Mouse (Mus musculus): ENCODE results near the gene Zfp865. TPM values are rescaled to one million over a fixed set of nuclear protein-coding genes. Genes with fewer than 3 reads are reported as not detected.

The Zfp865 gene
- 5.7 and 8.6 TPM in 2 replicates for polyA plus RNA-seq (2014; fragmentation: Nextera tagmentation; extraction: Ambion mirVana)

DNA sequence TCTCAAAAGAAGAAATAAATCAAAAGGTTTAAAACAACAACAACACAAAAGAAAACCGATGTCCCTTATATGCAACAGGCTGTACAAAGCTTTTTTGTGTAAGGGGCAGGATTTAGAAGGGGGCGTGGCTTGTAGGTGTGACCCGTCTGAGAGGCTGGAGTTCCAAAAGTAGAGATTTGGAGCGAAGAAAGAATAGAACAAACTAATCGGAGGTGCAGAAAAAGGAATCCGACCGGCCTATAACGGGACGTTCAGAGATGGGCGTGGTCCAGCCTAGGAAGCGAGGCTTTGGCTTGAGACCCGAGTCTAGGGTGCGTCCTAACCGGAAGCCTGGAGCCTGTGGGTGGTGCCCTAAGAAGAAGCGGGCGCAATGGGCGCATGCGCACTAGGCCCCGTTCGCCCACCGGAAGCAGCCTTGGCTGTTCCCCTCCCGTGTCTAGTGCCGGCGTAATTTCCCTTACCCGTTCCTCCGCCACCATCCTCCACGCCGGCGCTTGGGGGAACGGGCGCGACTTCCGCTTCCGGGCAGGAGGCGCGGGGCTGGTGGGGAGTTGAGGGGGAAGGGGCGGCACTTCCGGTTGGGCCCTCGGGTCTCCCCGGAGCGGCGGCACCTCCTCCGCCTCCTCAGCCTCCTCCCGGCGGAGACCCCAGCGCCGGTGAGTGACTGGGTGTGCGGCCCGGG, at the start of gene Zfp865, which contains the start of gene Ccdc106:
Zfp865 (plus strand) TSS at position 377 of the 682 bp plus-strand sequence.
Ccdc106 (plus strand) TSS at position 554 of the 682 bp plus-strand sequence.
- under 1% methylated on average over 34 of the region's 49 CpGs for WGBS
- Histone ChIP-seq H3K36me3 (ENCODE audit: control insufficient read depth, insufficient read depth, low read length) (peaks cover 4% of the 10 kb centered on the region; the same call in 1 of the 2 replicates), H3K4me2 (replicated peaks; ENCODE audit: low read depth, low read length) (peak within 1 kb of the TSS; percentile 81), H3K27me3 (ENCODE audit: control insufficient read depth, insufficient read depth, low read length) (no peaks in the 10 kb centered on the region), H3K27ac (ENCODE audit: low read depth, low read length) (peak within 1 kb of the TSS; percentile 90), H3K4me1 (replicated peaks; ENCODE audit: control insufficient read depth, insufficient read depth, low read length) (0 out of 2 replicates have a peak, but pooled peaks cover 2% of the 10 kb centered on the region), H3K9ac (ENCODE audit: low read depth, low read length) (peak within 1 kb of the TSS; percentile 96), H3K4me3 (ENCODE audit: low read depth, low read length) (peak within 1 kb of the TSS; percentile 87), H3K9me3 (ENCODE audit: control insufficient read depth, low read length) (no peaks in the 10 kb centered on the region)
- DNase-seq (ENCODE audit: low spot score) (peak; percentile 99), ATAC-seq (ENCODE audit: low FRiP score) (peak; percentile 87)

DNA sequence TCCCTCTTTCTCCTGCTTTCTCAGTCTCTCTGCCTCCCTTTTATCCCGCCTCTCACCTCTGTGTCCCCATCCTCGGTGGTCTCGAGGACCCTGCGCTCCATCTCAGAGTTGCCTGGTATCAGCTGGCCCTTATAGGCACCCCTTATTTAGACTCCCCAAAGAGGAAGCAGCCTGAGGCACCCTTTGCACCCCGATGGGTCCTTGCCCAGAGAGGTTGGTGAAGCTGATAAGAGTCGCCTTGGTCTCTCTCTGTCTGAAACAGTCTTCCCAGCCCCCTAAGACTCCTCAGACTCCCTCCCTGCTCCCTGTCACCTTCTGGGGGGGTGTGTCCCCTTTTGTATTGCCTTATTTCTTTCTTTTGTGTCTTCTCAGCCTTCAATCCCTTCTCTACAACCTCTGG, 49.1 kb upstream of the Zfp865 start, which contains the start of gene Sbk3:
Sbk3 (minus strand) TSS at position 101 of the 400 bp plus-strand sequence.
- Histone ChIP-seq H3K4me2 (replicated peaks; ENCODE audit: low read depth, low read length) (no peak within 1 kb of the TSS), H3K27ac (ENCODE audit: low read depth, low read length) (no peak within 1 kb of the TSS), H3K36me3 (ENCODE audit: control insufficient read depth, insufficient read depth, low read length) (no peaks in the 10 kb centered on the region), H3K4me1 (replicated peaks; ENCODE audit: control insufficient read depth, insufficient read depth, low read length) (no peaks in the 10 kb centered on the region), H3K9ac (ENCODE audit: low read depth, low read length) (no peak within 1 kb of the TSS), H3K9me3 (ENCODE audit: control insufficient read depth, low read length) (no peaks in the 10 kb centered on the region), H3K27me3 (ENCODE audit: control insufficient read depth, insufficient read depth, low read length) (no peaks in the 10 kb centered on the region), H3K4me3 (ENCODE audit: low read depth, low read length) (no peak within 1 kb of the TSS)
- WGBS = 39% methylated on average over 6 of the region's 6 CpGs
- DNase-seq (ENCODE audit: low spot score) = no peak
- no peak for ATAC-seq (ENCODE audit: low FRiP score)

DNA sequence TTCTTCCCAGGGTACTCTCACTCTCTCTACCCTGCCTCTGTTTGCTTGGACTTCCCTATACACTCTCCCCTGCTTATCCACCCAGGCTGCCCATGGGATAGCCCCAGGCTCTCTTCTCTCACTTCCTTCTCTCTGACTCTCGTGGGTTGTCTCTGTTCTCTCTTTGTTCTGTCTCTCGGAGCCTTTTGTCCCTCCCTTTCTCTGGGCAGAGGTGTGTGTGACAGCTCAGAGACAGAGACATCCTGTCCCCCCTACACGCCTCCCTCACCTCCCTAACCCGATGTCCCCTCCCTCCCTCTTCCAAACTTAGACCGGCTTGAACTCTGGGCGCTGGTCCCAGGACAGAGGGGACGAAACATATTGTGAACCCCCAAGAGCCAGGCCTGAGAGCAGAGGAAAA, 48.5 kb upstream of the Zfp865 start:
- Histone ChIP-seq H3K9ac (ENCODE audit: low read depth, low read length) (no peak overlapping the region), H3K4me1 (replicated peaks; ENCODE audit: control insufficient read depth, insufficient read depth, low read length) (no peaks in the 10 kb centered on the region), H3K27me3 (ENCODE audit: control insufficient read depth, insufficient read depth, low read length) (no peaks in the 10 kb centered on the region), H3K27ac (ENCODE audit: low read depth, low read length) (no peak overlapping the region), H3K9me3 (ENCODE audit: control insufficient read depth, low read length) (no peaks in the 10 kb centered on the region), H3K4me3 (ENCODE audit: low read depth, low read length) (no peak overlapping the region), H3K4me2 (replicated peaks; ENCODE audit: low read depth, low read length) (no peak overlapping the region), H3K36me3 (ENCODE audit: control insufficient read depth, insufficient read depth, low read length) (no peaks in the 10 kb centered on the region)
- no peak for ATAC-seq (ENCODE audit: low FRiP score)
- no peak for DNase-seq (ENCODE audit: low spot score)
- WGBS = 28% methylated on average over 7 of the region's 7 CpGs

DNA sequence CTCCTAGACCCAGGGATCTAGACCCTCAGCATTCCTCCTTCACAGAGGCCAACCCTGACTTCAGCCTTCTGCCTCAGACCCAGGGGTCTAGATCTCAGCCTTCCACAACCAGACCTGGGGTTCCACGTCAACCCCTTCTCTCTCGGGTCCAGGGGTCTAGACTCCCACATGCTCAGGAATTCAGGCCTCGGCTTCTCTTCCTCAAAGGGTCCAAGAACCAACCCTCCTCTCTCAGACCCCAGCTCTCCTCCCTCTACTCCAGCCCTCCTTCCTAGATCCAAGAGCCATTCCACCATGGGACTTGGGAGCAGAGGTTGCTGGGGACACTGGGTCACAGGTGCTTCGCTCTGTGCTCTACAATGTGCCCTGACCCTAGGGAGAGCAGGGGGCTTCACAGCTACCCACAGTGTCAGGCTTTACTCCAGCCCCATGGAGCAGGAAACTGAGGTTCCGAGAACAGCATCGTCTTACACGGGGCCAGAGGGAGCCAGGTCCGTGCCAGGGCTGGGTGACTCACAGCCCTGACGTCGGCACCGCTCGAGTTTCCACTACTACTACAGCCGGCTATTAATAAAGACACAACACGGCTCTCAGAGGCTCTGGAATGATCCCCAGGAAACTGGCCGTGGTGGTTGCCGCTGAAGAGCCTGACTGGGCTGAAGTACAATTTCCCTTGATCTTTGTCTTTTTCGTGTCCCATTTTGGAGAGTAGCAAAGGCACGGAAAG, 47.7 kb upstream of the Zfp865 start:
- WGBS = 79% methylated on average over 18 of the region's 18 CpGs
- no peaks in the 10 kb centered on the region for H3K27me3 ChIP-seq (ENCODE audit: control insufficient read depth, insufficient read depth, low read length)
- no peaks in the 10 kb centered on the region for H3K9me3 ChIP-seq (ENCODE audit: control insufficient read depth, low read length)
- H3K9ac ChIP-seq (ENCODE audit: low read depth, low read length) = no peak overlapping the region
- H3K4me1 ChIP-seq (replicated peaks; ENCODE audit: control insufficient read depth, insufficient read depth, low read length) = no peaks in the 10 kb centered on the region
- no peak overlapping the region for H3K27ac ChIP-seq (ENCODE audit: low read depth, low read length)
- no peak overlapping the region for H3K4me2 ChIP-seq (replicated peaks; ENCODE audit: low read depth, low read length)
- H3K36me3 ChIP-seq (ENCODE audit: control insufficient read depth, insufficient read depth, low read length) = no peaks in the 10 kb centered on the region
- ATAC-seq (ENCODE audit: low FRiP score) = no peak
- no peak overlapping the region for H3K4me3 ChIP-seq (ENCODE audit: low read depth, low read length)
- no peak for DNase-seq (ENCODE audit: low spot score)

DNA sequence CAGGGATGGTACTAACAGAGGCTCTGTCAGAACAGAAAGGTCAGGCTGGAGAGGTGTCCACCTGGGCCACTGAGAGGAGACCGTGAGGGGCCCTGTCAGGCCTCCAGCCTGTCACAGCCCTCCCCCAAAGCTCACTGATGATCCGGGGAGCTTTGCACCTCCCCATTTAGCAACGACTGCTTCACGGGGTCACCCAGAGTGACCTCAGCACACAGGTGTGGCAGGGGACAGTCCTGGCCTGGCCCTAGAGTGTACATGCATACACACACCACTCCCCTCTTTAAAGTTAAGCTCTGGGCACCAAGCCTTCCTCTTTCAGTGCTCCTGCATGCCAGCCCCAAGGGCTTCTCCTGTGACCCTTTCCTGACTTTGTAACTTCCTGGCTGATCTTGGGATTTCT, 44.7 kb upstream of the Zfp865 start:
- H3K27me3 ChIP-seq (ENCODE audit: control insufficient read depth, insufficient read depth, low read length) = no peaks in the 10 kb centered on the region
- H3K9me3 ChIP-seq (ENCODE audit: control insufficient read depth, low read length) = no peaks in the 10 kb centered on the region
- H3K4me3 ChIP-seq (ENCODE audit: low read depth, low read length) = no peak overlapping the region
- no peak overlapping the region for H3K27ac ChIP-seq (ENCODE audit: low read depth, low read length)
- H3K4me1 ChIP-seq (replicated peaks; ENCODE audit: control insufficient read depth, insufficient read depth, low read length) = no peaks in the 10 kb centered on the region
- WGBS = 63% methylated on average over 4 of the region's 4 CpGs
- H3K9ac ChIP-seq (ENCODE audit: low read depth, low read length) = no peak overlapping the region
- H3K4me2 ChIP-seq (replicated peaks; ENCODE audit: low read depth, low read length) = no peak overlapping the region
- DNase-seq (ENCODE audit: low spot score) (no peak), ATAC-seq (ENCODE audit: low FRiP score) (no peak)
- H3K36me3 ChIP-seq (ENCODE audit: control insufficient read depth, insufficient read depth, low read length) = no peaks in the 10 kb centered on the region

DNA sequence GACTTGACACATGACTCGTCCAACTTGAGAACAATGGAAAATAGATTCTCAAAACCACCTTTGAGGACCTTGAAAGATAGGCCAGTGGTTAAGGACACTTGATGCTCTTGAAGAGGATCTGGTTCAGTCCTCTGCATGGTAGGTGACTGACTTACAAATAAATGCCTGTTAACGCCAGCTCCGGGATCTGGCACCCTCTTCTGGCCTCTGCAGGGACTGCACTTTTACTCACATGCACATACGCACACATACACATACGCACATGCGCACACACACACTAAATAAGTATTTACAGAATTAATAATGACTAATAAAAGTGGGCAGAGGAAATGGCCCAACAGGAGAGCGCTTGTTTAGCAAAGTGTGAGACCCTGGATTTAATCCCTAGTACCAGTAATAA, 43.3 kb upstream of the Zfp865 start:
- Histone ChIP-seq H3K4me1 (replicated peaks; ENCODE audit: control insufficient read depth, insufficient read depth, low read length) (no peaks in the 10 kb centered on the region), H3K36me3 (ENCODE audit: control insufficient read depth, insufficient read depth, low read length) (no peaks in the 10 kb centered on the region), H3K4me3 (ENCODE audit: low read depth, low read length) (no peak overlapping the region), H3K27me3 (ENCODE audit: control insufficient read depth, insufficient read depth, low read length) (no peaks in the 10 kb centered on the region), H3K4me2 (replicated peaks; ENCODE audit: low read depth, low read length) (no peak overlapping the region), H3K9me3 (ENCODE audit: control insufficient read depth, low read length) (no peaks in the 10 kb centered on the region), H3K27ac (ENCODE audit: low read depth, low read length) (no peak overlapping the region), H3K9ac (ENCODE audit: low read depth, low read length) (no peak overlapping the region)
- ATAC-seq (ENCODE audit: low FRiP score) = no peak
- 95% methylated on average over 7 of the region's 7 CpGs for WGBS
- DNase-seq (ENCODE audit: low spot score) = no peak

DNA sequence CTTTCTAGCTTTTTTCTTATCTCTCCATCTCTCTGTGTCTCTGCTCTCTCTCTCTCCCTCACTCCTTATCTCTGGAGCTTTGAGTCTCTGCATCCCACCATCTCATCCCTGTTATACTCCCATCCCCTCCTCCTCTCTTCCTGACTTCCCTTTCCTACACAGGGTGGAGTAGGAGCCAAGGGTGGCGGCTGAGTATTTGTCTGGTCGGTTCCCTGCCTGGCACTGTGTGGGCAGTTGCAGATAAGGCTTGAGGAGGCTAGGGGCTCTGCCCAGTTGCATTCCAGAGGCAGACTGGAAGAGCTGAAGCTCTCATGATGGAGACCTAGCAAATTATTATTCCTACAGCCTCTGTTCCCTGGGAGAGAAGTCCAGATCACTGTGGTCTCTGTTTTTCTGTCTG, 31.9 kb upstream of the Zfp865 start:
- Histone ChIP-seq H3K9ac (ENCODE audit: low read depth, low read length) (no peak overlapping the region), H3K4me2 (replicated peaks; ENCODE audit: low read depth, low read length) (no peak overlapping the region), H3K36me3 (ENCODE audit: control insufficient read depth, insufficient read depth, low read length) (peaks cover 3% of the 10 kb centered on the region; the same call in 1 of the 2 replicates), H3K27ac (ENCODE audit: low read depth, low read length) (no peak overlapping the region), H3K4me1 (replicated peaks; ENCODE audit: control insufficient read depth, insufficient read depth, low read length) (peaks cover 1% of the 10 kb centered on the region; the same call in 1 of the 2 replicates), H3K27me3 (ENCODE audit: control insufficient read depth, insufficient read depth, low read length) (peaks cover 3% of the 10 kb centered on the region; the same call in 1 of the 2 replicates), H3K9me3 (ENCODE audit: control insufficient read depth, low read length) (no peaks in the 10 kb centered on the region), H3K4me3 (ENCODE audit: low read depth, low read length) (no peak overlapping the region)
- DNase-seq (ENCODE audit: low spot score) = no peak
- no peak for ATAC-seq (ENCODE audit: low FRiP score)
- WGBS = 72% methylated on average over 2 of the region's 2 CpGs

DNA sequence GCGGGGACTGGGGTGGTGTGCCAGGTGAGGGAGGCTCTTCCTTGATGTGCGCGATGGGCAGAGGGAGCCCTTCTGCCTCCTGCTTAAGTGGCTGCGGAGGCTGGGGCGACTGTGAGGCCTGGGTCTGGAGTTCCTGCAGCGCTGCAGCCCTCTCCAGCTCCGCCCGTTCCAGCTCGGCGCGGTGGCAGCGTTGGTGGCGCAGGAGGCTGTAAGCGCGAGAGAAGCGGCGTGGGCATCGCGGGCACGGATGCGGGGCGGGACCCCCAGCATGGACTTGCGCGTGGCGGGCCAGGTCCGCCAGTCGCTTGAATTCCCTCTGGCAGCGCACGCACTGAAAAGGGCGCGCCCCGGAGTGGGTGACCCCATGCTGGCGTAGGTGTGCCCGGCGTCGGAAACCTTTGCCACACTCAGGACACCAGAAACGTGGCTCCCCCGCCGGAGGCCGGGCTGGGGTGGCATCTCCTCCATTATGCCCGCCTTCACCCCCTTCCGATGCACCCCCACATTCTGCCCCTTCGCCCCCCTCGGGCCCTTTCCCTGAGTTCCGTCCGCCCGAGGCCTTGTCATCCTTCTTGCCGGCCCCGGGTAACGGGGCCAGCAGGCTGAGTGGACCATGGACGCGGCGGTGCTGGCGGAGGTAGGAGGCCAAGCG, 26.7 kb upstream of the Zfp865 start:
- Histone ChIP-seq H3K27me3 (ENCODE audit: control insufficient read depth, insufficient read depth, low read length) (peaks cover 19% of the 10 kb centered on the region), H3K9ac (ENCODE audit: low read depth, low read length) (0 out of 2 replicates have a peak overlapping the region, but pooled peaks have one; percentile 31), H3K9me3 (ENCODE audit: control insufficient read depth, low read length) (no peaks in the 10 kb centered on the region), H3K4me1 (replicated peaks; ENCODE audit: control insufficient read depth, insufficient read depth, low read length) (peaks cover 18% of the 10 kb centered on the region; the same call in 1 of the 2 replicates), H3K36me3 (ENCODE audit: control insufficient read depth, insufficient read depth, low read length) (peaks cover 3% of the 10 kb centered on the region; the same call in 1 of the 2 replicates), H3K4me3 (ENCODE audit: low read depth, low read length) (peak overlapping the region; percentile 67; the same call in 1 of the 2 replicates), H3K27ac (ENCODE audit: low read depth, low read length) (no peak overlapping the region), H3K4me2 (replicated peaks; ENCODE audit: low read depth, low read length) (peak overlapping the region; percentile 71)
- no peak for DNase-seq (ENCODE audit: low spot score)
- 32% methylated on average over 47 of the region's 55 CpGs for WGBS
- ATAC-seq (ENCODE audit: low FRiP score) = no peak
